Mouse (Mus musculus): ENCODE measurements around the gene Gdpd5. TPM values are rescaled to one million over a fixed set of nuclear protein-coding genes. Genes with fewer than 3 reads are reported as not detected.

Gene Gdpd5
- total and polyA plus RNA-seq, 2 experiments, result 0.28 to 1.7 TPM

DNA sequence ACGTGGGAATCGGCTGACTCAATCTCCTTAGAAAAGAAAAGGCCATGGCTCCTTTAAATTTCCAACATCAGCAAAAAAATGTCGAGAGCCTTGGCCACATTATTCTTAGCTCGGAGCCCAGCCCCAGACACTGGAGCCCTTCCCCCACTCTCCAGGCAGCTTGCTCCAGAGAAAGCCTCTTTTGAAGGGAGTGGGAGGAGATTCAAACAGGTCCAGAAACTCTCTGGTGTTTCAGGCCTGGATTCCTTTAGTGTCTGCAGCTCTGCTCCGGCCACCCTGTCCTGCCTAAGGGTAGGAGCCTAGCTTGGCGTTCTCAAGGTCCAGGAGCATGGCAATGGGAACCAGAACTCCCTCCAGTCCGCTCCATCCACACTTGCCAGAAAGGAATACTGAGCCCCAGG, 25.5 kb upstream of the Gdpd5 start:
- Histone ChIP-seq H3K79me2 (ENCODE audit: control insufficient read depth, insufficient read depth, low read length) (no peaks in the 10 kb centered on the region), H3K27ac (replicated peaks; ENCODE audit: insufficient read depth, low read depth, low read length) (peak overlapping the region; percentile 23; the same call in 1 of the 2 replicates), H3K9ac (ENCODE audit: low read depth, low read length) (no peak overlapping the region), H3K4me3 (ENCODE audit: insufficient read depth, low read depth, low read length) (no peak overlapping the region), H3K27me3 (ENCODE audit: control insufficient read depth, insufficient read depth, low read length) (no peaks in the 10 kb centered on the region), H3K4me1 (ENCODE audit: control insufficient read depth, insufficient read depth, low read length) (peaks cover 2% of the 10 kb centered on the region), H3K36me3 (ENCODE audit: control insufficient read depth, insufficient read depth, low read length) (no peaks in the 10 kb centered on the region)
- WGBS, result 65% methylated on average over 7 of the region's 7 CpGs
- TF ChIP-seq CTCF (IDR thresholded peaks at IDR 0.05; ENCODE audit: low read depth, low read length), result no peak
- no peak for TF ChIP-seq POLR2A (IDR thresholded peaks at IDR 0.05; ENCODE audit: extremely low read depth, insufficient read depth, low read length)
- DNase-seq (ENCODE audit: extremely low read depth, low read depth, low spot score), result peak; percentile 8

DNA sequence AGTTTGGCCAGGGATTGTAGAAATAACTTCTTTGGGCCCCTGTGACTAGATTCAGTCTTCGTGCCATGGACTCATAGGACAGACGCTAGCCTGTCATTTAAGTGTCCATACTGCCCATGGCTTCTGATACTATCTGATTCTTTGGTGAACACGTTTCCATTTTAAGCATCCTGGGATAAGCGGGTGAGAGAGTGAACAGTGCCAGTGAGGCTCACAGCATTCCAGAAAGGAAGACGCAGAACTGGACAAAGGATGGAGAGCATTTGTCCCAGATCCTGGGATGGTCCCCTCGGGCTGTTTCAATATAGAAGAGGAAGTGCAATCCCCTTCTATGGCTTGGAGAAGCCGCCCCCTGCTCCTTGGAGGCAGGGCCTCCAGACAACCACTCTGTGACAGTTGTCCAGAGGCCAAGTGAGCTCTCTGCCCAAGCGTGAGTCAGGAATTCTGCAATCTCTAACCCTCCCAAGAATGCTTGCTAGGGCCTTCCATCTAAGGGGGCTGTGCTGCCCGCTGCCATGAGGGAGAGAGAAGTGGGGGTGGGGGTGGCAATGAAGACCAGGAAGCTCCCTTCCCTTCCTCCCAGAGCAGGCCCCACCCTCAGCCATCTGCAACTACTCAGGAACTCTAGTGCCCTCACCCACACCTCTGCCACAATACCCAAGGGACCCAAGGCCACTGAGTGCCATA, 24.8 kb upstream of the Gdpd5 start:
- DNase-seq (ENCODE audit: extremely low read depth, low read depth, low spot score), result peak; percentile 9
- WGBS, result 75% methylated on average over 9 of the region's 9 CpGs
- Histone ChIP-seq H3K27ac (replicated peaks; ENCODE audit: insufficient read depth, low read depth, low read length) (peak overlapping the region; percentile 23; the same call in 1 of the 2 replicates), H3K27me3 (ENCODE audit: control insufficient read depth, insufficient read depth, low read length) (no peaks in the 10 kb centered on the region), H3K79me2 (ENCODE audit: control insufficient read depth, insufficient read depth, low read length) (no peaks in the 10 kb centered on the region), H3K4me3 (ENCODE audit: insufficient read depth, low read depth, low read length) (no peak overlapping the region), H3K36me3 (ENCODE audit: control insufficient read depth, insufficient read depth, low read length) (no peaks in the 10 kb centered on the region), H3K4me1 (ENCODE audit: control insufficient read depth, insufficient read depth, low read length) (peaks cover 2% of the 10 kb centered on the region), H3K9ac (ENCODE audit: low read depth, low read length) (no peak overlapping the region)
- TF ChIP-seq CTCF (IDR thresholded peaks at IDR 0.05; ENCODE audit: low read depth, low read length) (no peak), POLR2A (IDR thresholded peaks at IDR 0.05; ENCODE audit: extremely low read depth, insufficient read depth, low read length) (no peak)

DNA sequence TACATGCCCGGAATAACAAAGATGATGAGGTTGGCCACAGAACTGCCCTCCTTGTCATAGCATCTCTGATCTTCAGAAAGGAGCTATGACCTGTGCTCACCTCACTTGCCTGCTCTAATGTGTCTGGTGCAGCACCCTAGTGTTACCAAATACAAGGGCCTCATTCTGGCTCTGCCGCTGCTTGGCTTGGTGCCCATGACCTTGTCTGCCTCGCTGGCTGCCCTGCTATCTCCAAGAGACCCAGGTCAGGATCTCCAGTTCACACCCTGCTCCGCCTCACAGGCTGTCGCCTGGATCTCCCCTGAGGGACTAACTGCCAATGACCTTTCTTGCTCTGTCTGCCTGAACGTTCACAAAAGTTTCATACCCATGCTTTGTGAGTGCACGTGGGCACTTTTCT, 24.0 kb upstream of the Gdpd5 start:
- 21% methylated on average over 7 of the region's 7 CpGs for WGBS
- H3K4me1 ChIP-seq (ENCODE audit: control insufficient read depth, insufficient read depth, low read length), result peaks cover 2% of the 10 kb centered on the region
- TF ChIP-seq POLR2A (IDR thresholded peaks at IDR 0.05; ENCODE audit: extremely low read depth, insufficient read depth, low read length), result no peak
- TF ChIP-seq CTCF (IDR thresholded peaks at IDR 0.05; ENCODE audit: low read depth, low read length), result no peak
- no peak overlapping the region for H3K4me3 ChIP-seq (ENCODE audit: insufficient read depth, low read depth, low read length)
- H3K79me2 ChIP-seq (ENCODE audit: control insufficient read depth, insufficient read depth, low read length), result no peaks in the 10 kb centered on the region
- H3K27ac ChIP-seq (replicated peaks; ENCODE audit: insufficient read depth, low read depth, low read length), result no peak overlapping the region
- H3K36me3 ChIP-seq (ENCODE audit: control insufficient read depth, insufficient read depth, low read length), result no peaks in the 10 kb centered on the region
- H3K9ac ChIP-seq (ENCODE audit: low read depth, low read length), result no peak overlapping the region
- no peaks in the 10 kb centered on the region for H3K27me3 ChIP-seq (ENCODE audit: control insufficient read depth, insufficient read depth, low read length)
- peak; percentile 68 for DNase-seq (ENCODE audit: extremely low read depth, low read depth, low spot score)

DNA sequence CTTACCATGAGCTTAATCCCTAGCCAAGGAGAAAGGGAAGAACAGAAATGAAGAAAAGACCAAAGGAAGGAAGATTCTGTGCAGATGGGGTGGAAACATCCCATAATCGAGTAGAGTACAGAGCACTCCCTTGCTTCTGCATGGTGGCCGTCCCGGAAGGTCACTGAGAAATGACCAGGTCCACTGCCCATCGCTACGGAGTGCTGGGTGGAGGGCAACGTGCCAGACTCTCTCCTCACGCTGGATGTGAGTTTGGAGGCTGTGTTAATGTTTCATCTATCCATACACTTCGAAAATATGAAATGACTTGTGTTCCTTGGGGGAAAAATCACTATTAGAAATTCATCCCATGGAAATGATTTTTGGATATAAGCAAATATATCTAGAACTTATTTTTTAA, 22.8 kb upstream of the Gdpd5 start:
- TF ChIP-seq POLR2A (IDR thresholded peaks at IDR 0.05; ENCODE audit: extremely low read depth, insufficient read depth, low read length) (no peak), CTCF (IDR thresholded peaks at IDR 0.05; ENCODE audit: low read depth, low read length) (no peak)
- H3K36me3 ChIP-seq (ENCODE audit: control insufficient read depth, insufficient read depth, low read length), result no peaks in the 10 kb centered on the region
- peaks cover 2% of the 10 kb centered on the region for H3K4me1 ChIP-seq (ENCODE audit: control insufficient read depth, insufficient read depth, low read length)
- no peak overlapping the region for H3K9ac ChIP-seq (ENCODE audit: low read depth, low read length)
- no peaks in the 10 kb centered on the region for H3K27me3 ChIP-seq (ENCODE audit: control insufficient read depth, insufficient read depth, low read length)
- no peak overlapping the region for H3K4me3 ChIP-seq (ENCODE audit: insufficient read depth, low read depth, low read length)
- no peak for DNase-seq (ENCODE audit: extremely low read depth, low read depth, low spot score)
- no peak overlapping the region for H3K27ac ChIP-seq (replicated peaks; ENCODE audit: insufficient read depth, low read depth, low read length)
- WGBS, result 80% methylated on average over 8 of the region's 8 CpGs
- H3K79me2 ChIP-seq (ENCODE audit: control insufficient read depth, insufficient read depth, low read length), result no peaks in the 10 kb centered on the region

DNA sequence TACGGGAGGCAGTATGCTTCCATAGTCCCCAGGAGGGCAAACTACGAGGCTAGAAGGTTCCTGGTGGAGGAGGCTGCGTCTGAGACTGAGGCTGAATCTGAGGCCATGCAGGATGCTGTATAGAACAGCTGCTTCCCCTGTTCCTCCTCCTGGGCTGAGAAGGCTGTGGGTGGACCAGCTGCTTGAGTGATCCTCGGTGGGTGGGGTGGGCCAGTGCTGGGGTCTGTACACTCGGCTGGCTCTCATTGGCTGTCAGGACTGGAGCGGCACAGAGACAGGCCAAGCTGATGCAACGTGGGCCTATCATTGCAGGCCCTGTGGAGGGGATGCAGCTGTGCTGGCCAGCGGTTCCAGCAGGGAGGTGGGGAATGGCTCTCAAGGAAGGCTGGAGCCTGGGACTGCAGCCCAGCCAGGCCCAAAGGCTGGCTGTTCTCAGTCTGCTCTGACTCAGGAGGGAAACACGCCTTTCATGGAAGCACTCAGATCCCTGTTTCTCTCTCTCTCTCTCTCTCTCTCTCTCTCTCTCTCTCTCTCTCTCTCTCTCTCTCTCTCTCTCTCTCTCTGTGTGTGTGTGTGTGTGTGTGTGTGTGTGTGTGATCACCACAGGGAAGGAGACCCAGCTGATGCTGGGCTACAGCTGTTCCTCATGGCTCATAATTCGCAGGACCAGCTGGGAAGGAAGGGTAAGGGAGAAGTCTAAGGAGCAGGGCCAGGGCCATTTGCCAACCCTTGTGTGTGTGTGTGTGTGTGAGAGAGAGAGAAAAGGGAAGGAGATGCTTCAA, 21.0 kb upstream of the Gdpd5 start:
- Histone ChIP-seq H3K27ac (replicated peaks; ENCODE audit: insufficient read depth, low read depth, low read length) (no peak overlapping the region), H3K4me1 (ENCODE audit: control insufficient read depth, insufficient read depth, low read length) (peaks cover 2% of the 10 kb centered on the region), H3K9ac (ENCODE audit: low read depth, low read length) (no peak overlapping the region), H3K79me2 (ENCODE audit: control insufficient read depth, insufficient read depth, low read length) (no peaks in the 10 kb centered on the region), H3K27me3 (ENCODE audit: control insufficient read depth, insufficient read depth, low read length) (no peaks in the 10 kb centered on the region), H3K4me3 (ENCODE audit: insufficient read depth, low read depth, low read length) (no peak overlapping the region), H3K36me3 (ENCODE audit: control insufficient read depth, insufficient read depth, low read length) (no peaks in the 10 kb centered on the region)
- 79% methylated on average over 10 of the region's 10 CpGs for WGBS
- peak; percentile 39 for DNase-seq (ENCODE audit: extremely low read depth, low read depth, low spot score)
- 0 out of 2 replicates have a peak, but pooled peaks have one; percentile 13 for TF ChIP-seq POLR2A (IDR thresholded peaks at IDR 0.05; ENCODE audit: extremely low read depth, insufficient read depth, low read length)
- no peak for TF ChIP-seq CTCF (IDR thresholded peaks at IDR 0.05; ENCODE audit: low read depth, low read length)
